Mouse (Mus musculus) CH12.LX (cell line): ENCODE measurements around the gene Mapre1.

ENCODE experiments used
- CTCF ChIP-seq, 2 experiments: IDR thresholded peaks in 1 of 2; conservative IDR thresholded peaks in 1 of 2; 2 replicates each; pipeline ENCODE4 v1.5.1; 2011 to 2012; ENCODE audit warnings: low read depth in 2 of 2, low read length in 2 of 2, improper control_type of control experiment in 1 of 2, inconsistent platforms in 1 of 2, mild to moderate bottlenecking in 1 of 2, moderate library complexity in 1 of 2
- MAZ ChIP-seq: IDR thresholded peaks from 2 replicates; pipeline ENCODE4 v1.6.1; 2012; ENCODE audit warnings: low read depth, mild to moderate bottlenecking, inconsistent platforms, low read length, improper control_type of control experiment, moderate library complexity
- MYC ChIP-seq: IDR thresholded peaks from 2 replicates; pipeline ENCODE4 v1.6.1; 2011; ENCODE audit warnings: low read depth, mild to moderate bottlenecking, improper control_type of control experiment, low read length

GRCm38 (mm10) chr2:153696352-153696751 lies 44.7 kb upstream of the Mapre1 start, which contains the start of gene Dnmt3c:
- TF ChIP-seq MAZ (no peak), CTCF (conservative IDR thresholded peaks at IDR 0.05 in 1 of 2, IDR thresholded peaks at IDR 0.05 in 1 of 2; ENCODE audit: low read depth in 2 of 2, low read length in 2 of 2) (no peak), MYC (no peak)
